Mouse (Mus musculus): ENCODE results near the gene Ssbp1. TPM values are rescaled to one million over a fixed set of nuclear protein-coding genes. Genes with fewer than 3 reads are reported as not detected.

Ssbp1 gene
- 8.2 and 9.5 TPM in 2 replicates for polyA plus RNA-seq (2012; rRNA removed; ENCODE audit: low replicate concordance)

DNA sequence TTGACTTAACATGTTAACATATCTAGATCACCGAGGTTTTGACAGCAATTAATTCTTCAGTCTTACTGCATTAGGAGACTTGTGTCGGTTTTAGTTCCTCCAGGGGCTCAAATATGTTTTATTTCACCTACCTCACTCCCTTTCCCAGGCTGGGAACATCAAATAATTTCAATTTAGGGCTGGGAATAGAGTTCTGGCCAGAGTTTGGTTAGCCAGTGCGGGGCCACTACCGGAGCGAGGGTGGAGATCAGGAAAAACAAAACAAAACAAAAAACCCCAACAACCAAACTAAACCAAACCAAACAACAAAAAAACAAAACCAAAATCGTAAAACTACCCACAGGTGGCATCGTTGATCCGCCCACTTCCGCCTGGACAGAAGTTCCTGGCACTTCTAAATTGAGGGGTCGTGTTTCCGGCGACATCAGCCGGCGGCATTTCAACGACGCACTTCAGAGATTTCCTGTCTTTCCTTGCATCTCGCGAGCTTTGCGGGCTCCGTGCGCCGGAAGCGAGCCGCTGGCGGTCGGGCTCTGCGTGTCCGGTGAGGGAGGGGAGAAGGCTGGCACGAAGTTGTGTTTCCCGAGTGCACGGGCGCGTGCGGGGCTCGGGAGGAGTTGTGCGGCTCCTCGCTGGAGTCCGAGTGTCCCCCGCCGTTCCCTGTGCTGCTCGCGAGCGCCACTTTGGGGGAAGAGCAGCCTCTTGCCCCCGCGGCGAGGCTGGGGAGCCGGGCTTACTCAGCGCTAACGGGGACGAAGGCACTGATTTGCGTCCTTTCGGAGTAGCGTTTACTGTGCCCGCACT, at the start of gene Ssbp1:
Gene Ssbp1 (plus strand): TSS at position 437 of the 804 bp plus-strand sequence.

GRCm38 (mm10) chr6:40436047-40436483, 35.1 kb upstream of the Ssbp1 start, which contains the start of gene E330009J07Rik:
E330009J07Rik (minus strand) TSS chr6:40436135.

GRCm38 (mm10) chr6:40438936-40439335, 32.2 kb upstream of the Ssbp1 start, which contains the start of gene Wee2:
Wee2 (plus strand) TSS chr6:40439088.

GRCm38 (mm10) chr6:40490933-40491332, 19.8 kb downstream of the Ssbp1 start, which contains the start of gene Tas2r137:
Tas2r137 (plus strand) TSS chr6:40491233.

GRCm38 (mm10) chr6:40493229-40493628, 22.1 kb downstream of the Ssbp1 start, which contains the start of gene Tas2r108:
Tas2r108 (plus strand) TSS chr6:40493529.

GRCm38 (mm10) chr6:40519408-40519807, 48.3 kb downstream of the Ssbp1 start, which contains the start of gene Prss37:
Prss37 (minus strand) TSS chr6:40519508.

Other genes with a start within 250 kb of the Ssbp1 start
- 7.7 and 17.7 TPM in 2 replicates for gene Agk, start 146.2 kb upstream of the Ssbp1 start, polyA plus RNA-seq (2012; rRNA removed; ENCODE audit: low replicate concordance)
- gene E330009J07Rik, start 35.2 kb upstream of the Ssbp1 start, polyA plus RNA-seq (2012; rRNA removed; ENCODE audit: low replicate concordance), result 4.6 and 6.7 TPM in 2 replicates
- gene Wee2, start 32.3 kb upstream of the Ssbp1 start, polyA plus RNA-seq (2012; rRNA removed; ENCODE audit: low replicate concordance), result not detected in 2 replicates
- not detected in 2 replicates for gene Tas2r137, start 19.9 kb downstream of the Ssbp1 start, polyA plus RNA-seq (2012; rRNA removed; ENCODE audit: low replicate concordance)
- gene Tas2r108, start 22.2 kb downstream of the Ssbp1 start, polyA plus RNA-seq (2012; rRNA removed; ENCODE audit: low replicate concordance), result 0.11 TPM in 1 of 2 replicates, not detected in the other
- not detected in 2 replicates for gene Prss37, start 48.2 kb downstream of the Ssbp1 start, polyA plus RNA-seq (2012; rRNA removed; ENCODE audit: low replicate concordance)
- not detected in 2 replicates for gene Olfr461, start 83.7 kb downstream of the Ssbp1 start, polyA plus RNA-seq (2012; rRNA removed; ENCODE audit: low replicate concordance)
- not detected in 2 replicates for gene Olfr460, start 98.1 kb downstream of the Ssbp1 start, polyA plus RNA-seq (2012; rRNA removed; ENCODE audit: low replicate concordance)
- gene Clec5a, start 114.5 kb downstream of the Ssbp1 start, polyA plus RNA-seq (2012; rRNA removed; ENCODE audit: low replicate concordance), result 0.68 and 0.72 TPM in 2 replicates
- gene Tas2r138, start 142.0 kb downstream of the Ssbp1 start, polyA plus RNA-seq (2012; rRNA removed; ENCODE audit: low replicate concordance), result not detected in 2 replicates
- gene Mgam, start 157.5 kb downstream of the Ssbp1 start, polyA plus RNA-seq (2012; rRNA removed; ENCODE audit: low replicate concordance), result 0.17 and 0.20 TPM in 2 replicates

Measured in mammary gland, adult 2 months (tissue).